Mouse (Mus musculus) heart, embryonic 15.5 days (tissue): ENCODE measurements at regions not wholly inside any gene's neighbourhood (a gene's known extent, or its start where the extent isn't known, plus 50 kb on each side); places are given as distances from the start of the nearest gene placed in this dataset.

Experiments
- ATAC-seq: fragments of 200-750 bp; cut with Nextera tagmentation; replicated peaks from 2 replicates; pipeline ENCODE4 v1.8.0; 2017; ENCODE audit warnings: low read depth, moderate TSS enrichment; ENCODE audit not compliant: insufficient number of reproducible peaks, insufficient read depth, low FRiP score
- H3K27ac ChIP-seq: fragments of 300-500 bp; sonication (generic); 2 replicates; pipeline ENCODE4 v1.5.1; 2015; ENCODE audit warnings: mild to moderate bottlenecking, inconsistent platforms
- H3K27me3 ChIP-seq: fragments of 300-500 bp; sonication (generic); 2 replicates; pipeline ENCODE4 v1.6.1; 2015; ENCODE audit warnings: inconsistent platforms
- H3K36me3 ChIP-seq: fragments of 300-500 bp; sonication (generic); 2 replicates; pipeline ENCODE4 v1.6.1; 2015; ENCODE audit warnings: mild to moderate bottlenecking, inconsistent platforms
- H3K4me1 ChIP-seq: fragments of 300-500 bp; sonication (generic); replicated peaks from 2 replicates; pipeline ENCODE4 v1.6.1; 2015; ENCODE audit warnings: inconsistent platforms
- H3K4me2 ChIP-seq: fragments of 300-500 bp; sonication (generic); 2 replicates; pipeline ENCODE4 v1.6.1; 2015; ENCODE audit warnings: inconsistent platforms, mild to moderate bottlenecking, moderate library complexity
- H3K4me3 ChIP-seq: fragments of 300-500 bp; sonication (generic); 2 replicates; pipeline ENCODE4 v1.5.1; 2015; ENCODE audit warnings: mild to moderate bottlenecking, inconsistent platforms
- H3K9ac ChIP-seq: fragments of 300-500 bp; sonication (generic); 2 replicates; pipeline ENCODE4 v1.6.1; 2015; ENCODE audit warnings: mild to moderate bottlenecking, inconsistent platforms
- H3K9me3 ChIP-seq: fragments of 300-500 bp; sonication (generic); replicated peaks from 2 replicates; pipeline ENCODE4 v1.6.1; 2016; ENCODE audit warnings: inconsistent platforms
- WGBS: fragments of 180-500 bp; shearing (Covaris S2); methylation state at CpG from one replicate; pipeline ENCODE4 v1.1.7; 2015; ENCODE audit warnings: mixed read lengths; 5-methylcytosine and 5-hydroxymethylcytosine counted together

GRCm38 (mm10) chr1:143074999-143075398 lies 565.5 kb upstream of the B3galt2 start:
- Histone ChIP-seq H3K36me3 (no peaks in the 10 kb centered on the region), H3K4me1 (no peaks in the 10 kb centered on the region), H3K9ac (no peak overlapping the region), H3K9me3 (no peaks in the 10 kb centered on the region), H3K27me3 (no peaks in the 10 kb centered on the region), H3K4me3 (no peak overlapping the region), H3K4me2 (no peak overlapping the region), H3K27ac (no peak overlapping the region)
- no peak for ATAC-seq
- 66% methylated on average over 4 of the region's 4 CpGs for WGBS

- Histone ChIP-seq H3K36me3 (no peaks in the 10 kb centered on the region), H3K4me2 (no peak overlapping the region), H3K4me1 (no peaks in the 10 kb centered on the region), H3K27ac (no peak overlapping the region), H3K4me3 (no peak overlapping the region), H3K27me3 (no peaks in the 10 kb centered on the region), H3K9me3 (no peaks in the 10 kb centered on the region), H3K9ac (no peak overlapping the region)
- ATAC-seq: no peak
- WGBS: 77% methylated on average over 2 of the region's 2 CpGs
Measured at GRCm38 (mm10) chr1:143080441-143080840, 560.0 kb upstream of the B3galt2 start.

DNA sequence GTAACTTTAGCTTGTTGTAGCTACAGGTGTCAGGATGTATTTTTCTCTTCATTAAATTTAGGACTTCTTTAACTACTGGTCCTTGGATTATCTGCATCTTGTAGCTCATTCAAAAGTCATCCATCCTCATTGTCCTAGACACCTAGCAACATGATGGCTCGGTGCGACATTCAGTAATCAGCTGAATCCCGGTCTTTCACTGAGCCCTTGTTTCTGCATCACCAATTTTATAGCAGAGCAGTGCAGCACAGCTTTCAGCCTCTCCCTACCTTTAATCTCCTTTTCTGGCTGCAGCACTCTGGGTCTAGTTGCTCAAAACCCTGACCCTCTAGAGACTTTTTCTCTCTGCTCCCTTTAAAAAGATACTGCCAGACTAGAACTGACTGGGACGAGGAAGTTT lies 543.6 kb upstream of the B3galt2 start:
- H3K4me3 ChIP-seq: no peak overlapping the region
- H3K9ac ChIP-seq: no peak overlapping the region
- H3K9me3 ChIP-seq: no peaks in the 10 kb centered on the region
- H3K36me3 ChIP-seq: no peaks in the 10 kb centered on the region
- 77% methylated on average over 4 of the region's 4 CpGs for WGBS
- H3K4me2 ChIP-seq: no peak overlapping the region
- no peaks in the 10 kb centered on the region for H3K27me3 ChIP-seq
- H3K27ac ChIP-seq: no peak overlapping the region
- H3K4me1 ChIP-seq: no peaks in the 10 kb centered on the region
- ATAC-seq: no peak

DNA sequence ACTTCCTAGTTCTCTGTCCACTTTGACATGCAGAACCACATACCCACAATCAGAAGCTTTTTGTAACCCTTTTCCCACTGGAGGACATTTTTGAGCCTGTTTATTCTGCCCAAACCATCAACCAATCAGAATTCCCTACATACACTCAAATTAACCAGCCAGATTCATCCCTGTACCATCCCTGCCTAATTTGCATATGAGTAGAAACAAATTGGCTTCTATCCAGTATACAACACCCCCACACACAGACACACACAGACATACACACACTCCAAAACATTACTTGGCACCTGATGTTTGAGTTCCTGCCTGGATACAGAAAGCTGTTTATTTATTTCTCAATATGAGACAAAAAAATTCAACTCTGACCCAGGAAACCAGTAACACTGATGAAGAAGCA lies 542.2 kb upstream of the B3galt2 start:
- no peaks in the 10 kb centered on the region for H3K27me3 ChIP-seq
- H3K9me3 ChIP-seq: no peaks in the 10 kb centered on the region
- H3K36me3 ChIP-seq: no peaks in the 10 kb centered on the region
- H3K4me2 ChIP-seq: no peak overlapping the region
- no peak overlapping the region for H3K4me3 ChIP-seq
- no peak overlapping the region for H3K9ac ChIP-seq
- no peak for ATAC-seq
- H3K4me1 ChIP-seq: no peaks in the 10 kb centered on the region
- no peak overlapping the region for H3K27ac ChIP-seq

- Histone ChIP-seq H3K9ac (no peak overlapping the region), H3K4me1 (no peaks in the 10 kb centered on the region), H3K27me3 (no peaks in the 10 kb centered on the region), H3K4me2 (no peak overlapping the region), H3K9me3 (no peaks in the 10 kb centered on the region), H3K36me3 (no peaks in the 10 kb centered on the region), H3K27ac (no peak overlapping the region), H3K4me3 (no peak overlapping the region)
- ATAC-seq: no peak
Measured at GRCm38 (mm10) chr1:143122185-143122584, 518.3 kb upstream of the B3galt2 start.

DNA sequence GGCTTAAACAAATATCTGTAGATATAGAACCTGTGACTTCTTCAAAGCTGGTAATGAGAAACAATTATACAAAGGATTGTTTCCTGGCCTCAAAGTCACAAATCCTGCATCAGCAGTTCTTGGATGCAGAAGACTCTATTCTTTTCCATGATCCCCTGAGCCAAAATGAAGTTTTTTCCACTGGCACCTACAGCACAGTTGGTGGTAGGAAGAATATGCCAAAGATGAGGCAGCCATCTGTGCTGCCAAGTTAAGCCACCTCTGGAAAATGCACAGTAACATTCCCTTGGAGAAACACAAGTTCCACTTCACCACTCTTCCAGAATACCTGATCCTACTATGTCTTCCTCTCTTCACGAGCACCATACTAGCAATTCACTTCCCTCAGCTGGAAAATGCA lies 510.2 kb upstream of the B3galt2 start:
- Histone ChIP-seq H3K9me3 (no peaks in the 10 kb centered on the region), H3K4me1 (no peaks in the 10 kb centered on the region), H3K27ac (no peak overlapping the region), H3K36me3 (no peaks in the 10 kb centered on the region), H3K4me3 (no peak overlapping the region), H3K9ac (no peak overlapping the region), H3K27me3 (no peaks in the 10 kb centered on the region), H3K4me2 (no peak overlapping the region)
- ATAC-seq: no peak
- 55% methylated on average over 1 of the region's 1 CpGs for WGBS

GRCm38 (mm10) chr1:143132806-143133205 lies 507.7 kb upstream of the B3galt2 start:
- H3K36me3 ChIP-seq: no peaks in the 10 kb centered on the region
- H3K4me1 ChIP-seq: no peaks in the 10 kb centered on the region
- H3K27me3 ChIP-seq: no peaks in the 10 kb centered on the region
- H3K9ac ChIP-seq: no peak overlapping the region
- H3K4me3 ChIP-seq: no peak overlapping the region
- WGBS: 71% methylated on average over 2 of the region's 2 CpGs
- ATAC-seq: no peak
- no peak overlapping the region for H3K27ac ChIP-seq
- no peak overlapping the region for H3K4me2 ChIP-seq
- H3K9me3 ChIP-seq: no peaks in the 10 kb centered on the region

- Histone ChIP-seq H3K9me3 (no peaks in the 10 kb centered on the region), H3K36me3 (no peaks in the 10 kb centered on the region), H3K4me1 (no peaks in the 10 kb centered on the region), H3K4me2 (no peak overlapping the region), H3K9ac (no peak overlapping the region), H3K27me3 (no peaks in the 10 kb centered on the region), H3K27ac (no peak overlapping the region), H3K4me3 (no peak overlapping the region)
- WGBS: 54% methylated on average over 4 of the region's 4 CpGs
- no peak for ATAC-seq
Measured at GRCm38 (mm10) chr1:143145111-143145984, 495.1 kb upstream of the B3galt2 start.

DNA sequence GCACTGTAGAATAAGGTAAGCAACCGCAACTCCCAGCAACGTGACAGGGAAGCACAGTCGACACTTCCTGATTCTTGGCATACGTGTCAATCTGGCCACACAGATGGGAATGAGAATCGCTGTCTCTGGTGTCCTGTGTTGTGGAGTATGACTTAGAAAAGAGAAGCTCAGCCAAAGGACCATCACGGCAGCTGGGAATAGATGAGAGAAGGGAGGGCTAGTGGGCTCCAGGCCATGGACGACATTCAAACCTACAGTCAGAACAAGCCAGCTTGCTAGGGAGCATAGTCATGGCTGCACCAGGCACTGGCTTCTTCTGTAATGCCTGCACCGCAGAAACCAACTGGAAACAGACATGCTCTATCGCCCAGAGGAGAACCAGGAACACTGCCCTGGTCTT lies 469.2 kb upstream of the B3galt2 start:
- ATAC-seq: no peak
- H3K27ac ChIP-seq: no peak overlapping the region
- H3K4me1 ChIP-seq: no peaks in the 10 kb centered on the region
- H3K9me3 ChIP-seq: no peaks in the 10 kb centered on the region
- H3K4me2 ChIP-seq: no peak overlapping the region
- no peaks in the 10 kb centered on the region for H3K36me3 ChIP-seq
- no peak overlapping the region for H3K4me3 ChIP-seq
- H3K9ac ChIP-seq: no peak overlapping the region
- WGBS: 72% methylated on average over 9 of the region's 9 CpGs
- H3K27me3 ChIP-seq: no peaks in the 10 kb centered on the region

GRCm38 (mm10) chr1:143173836-143174235 lies 466.6 kb upstream of the B3galt2 start:
- 75% methylated on average over 2 of the region's 2 CpGs for WGBS

DNA sequence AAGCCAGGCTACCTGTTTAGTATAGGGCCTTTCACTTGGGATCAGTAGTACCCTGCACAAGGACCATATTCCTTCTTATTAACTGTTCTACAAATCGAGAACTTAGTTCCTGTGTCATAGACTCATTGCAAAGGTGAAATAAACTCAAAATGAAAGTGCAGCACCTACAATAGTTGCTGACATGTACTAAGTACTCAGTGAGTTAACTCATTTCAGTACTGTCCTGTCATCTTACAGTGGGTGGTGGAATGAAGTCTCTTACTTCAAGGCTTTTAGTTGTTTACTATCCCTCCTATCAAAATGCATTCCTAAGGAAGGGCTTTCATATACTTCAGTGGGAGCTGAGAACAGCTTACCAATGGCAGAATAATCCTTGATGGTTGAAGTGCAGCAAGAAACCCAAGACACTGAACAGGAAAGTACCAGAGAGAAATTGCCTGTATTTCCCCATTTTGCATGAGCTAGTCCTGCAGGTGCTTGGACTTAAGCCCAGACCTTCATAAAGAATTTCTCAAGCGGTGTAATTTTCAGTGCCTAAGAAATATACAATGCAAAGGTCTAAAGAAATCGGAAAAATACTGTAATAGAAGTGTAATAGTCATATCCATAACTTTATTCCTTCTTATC lies 448.2 kb upstream of the B3galt2 start:
- 77% methylated on average over 3 of the region's 3 CpGs for WGBS

More at GRCm38 (mm10) chr1:143173836-143174235, 466.6 kb upstream of the B3galt2 start:
- Histone ChIP-seq H3K4me1 (peaks cover 5% of the 10 kb centered on the region; the same call in 1 of the 2 replicates), H3K4me3 (no peak overlapping the region), H3K4me2 (no peak overlapping the region), H3K27ac (no peak overlapping the region), H3K9me3 (no peaks in the 10 kb centered on the region), H3K9ac (no peak overlapping the region), H3K27me3 (no peaks in the 10 kb centered on the region), H3K36me3 (no peaks in the 10 kb centered on the region)
- no peak for ATAC-seq

More for the DNA sequence above, 448.2 kb upstream of the B3galt2 start:
- Histone ChIP-seq H3K4me3 (no peak overlapping the region), H3K36me3 (no peaks in the 10 kb centered on the region), H3K27me3 (no peaks in the 10 kb centered on the region), H3K27ac (no peak overlapping the region), H3K4me1 (no peaks in the 10 kb centered on the region), H3K9me3 (no peaks in the 10 kb centered on the region), H3K4me2 (no peak overlapping the region), H3K9ac (no peak overlapping the region)
- no peak for ATAC-seq
